Mouse (Mus musculus) limb, embryonic 12.5 days (tissue): ENCODE data around the gene Fitm2. TPM values are rescaled to one million over a fixed set of nuclear protein-coding genes. Genes with fewer than 3 reads are reported as not detected.
"Not testable (repeated sequence)": the region's sequence is repeated elsewhere in the genome, so short reads cannot be mapped to it uniquely, and the experiment has no call there.

Experiments used
- ATAC-seq: fragments of 200-750 bp; cut with Nextera tagmentation; 2 replicates; pipeline ENCODE4 v1.8.0; 2017; ENCODE audit warnings: low read depth, moderate TSS enrichment; ENCODE audit not compliant: insufficient number of reproducible peaks, insufficient read depth, low FRiP score, low TSS enrichment
- H3K27ac ChIP-seq: fragments of 300-500 bp; sonication (generic); 2 replicates; pipeline ENCODE4 v1.5.1; 2016; ENCODE audit warnings: mild to moderate bottlenecking, moderate library complexity
- H3K27me3 ChIP-seq: fragments of 300-500 bp; sonication (generic); 2 replicates; pipeline ENCODE4 v1.6.1; 2016; ENCODE audit warnings: mild to moderate bottlenecking, moderate library complexity
- H3K36me3 ChIP-seq: fragments of 300-500 bp; sonication (generic); 2 replicates; pipeline ENCODE4 v1.6.1; 2016; ENCODE audit warnings: mild to moderate bottlenecking, moderate library complexity
- H3K4me1 ChIP-seq: fragments of 300-500 bp; sonication (generic); replicated peaks from 2 replicates; pipeline ENCODE4 v1.6.1; 2016
- H3K4me2 ChIP-seq: fragments of 300-500 bp; sonication (generic); 2 replicates; pipeline ENCODE4 v1.6.1; 2016; ENCODE audit warnings: mild to moderate bottlenecking, moderate library complexity
- H3K4me3 ChIP-seq: fragments of 300-500 bp; sonication (generic); replicated peaks from 2 replicates; pipeline ENCODE4 v1.5.1; 2016; ENCODE audit warnings: mild to moderate bottlenecking
- H3K9ac ChIP-seq: fragments of 300-500 bp; sonication (generic); replicated peaks from 2 replicates; pipeline ENCODE4 v1.6.1; 2016; ENCODE audit warnings: mild to moderate bottlenecking, moderate library complexity
- H3K9me3 ChIP-seq: fragments of 300-500 bp; sonication (generic); 2 replicates; pipeline ENCODE4 v1.6.1; 2016; ENCODE audit warnings: mild to moderate bottlenecking, moderate library complexity
- WGBS: fragments of 180-500 bp; shearing (Covaris S2); methylation state at CpG from one replicate; pipeline ENCODE4 v1.1.7; 2016; 5-methylcytosine and 5-hydroxymethylcytosine counted together
- polyA plus RNA-seq: library from polyadenylated mRNA; unstranded; fragments of >200 nt; fragmentation: Nextera tagmentation; extraction: Ambion mirVana; gene quantifications from 2 replicates; pipeline ENCODE4 v1.2.1, GENCODE M21; 2016

Gene Fitm2
- polyA plus RNA-seq, 1 experiment from 2014 or later = 10.2 TPM

DNA sequence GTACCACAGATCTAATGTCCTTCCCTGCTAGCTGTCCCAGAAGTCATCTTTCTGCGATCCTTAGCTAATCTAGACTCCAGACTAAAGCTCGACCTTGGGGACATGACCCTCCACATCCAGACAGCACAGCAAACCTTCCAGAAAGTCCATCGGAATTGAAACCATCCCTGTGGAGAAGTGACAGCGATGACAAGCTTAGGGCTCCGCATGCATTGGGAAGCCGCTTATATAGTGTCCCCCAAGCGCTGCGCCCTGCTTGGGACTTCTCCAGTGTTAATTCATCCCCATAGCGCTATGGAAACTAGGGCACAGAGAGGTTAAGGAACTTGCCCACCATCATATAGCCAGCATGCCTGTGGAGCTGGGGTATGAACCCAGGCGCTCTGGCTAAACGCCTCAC, 9.6 kb downstream of the Fitm2 start:
- WGBS = 69% methylated on average over 11 of the region's 11 CpGs

DNA sequence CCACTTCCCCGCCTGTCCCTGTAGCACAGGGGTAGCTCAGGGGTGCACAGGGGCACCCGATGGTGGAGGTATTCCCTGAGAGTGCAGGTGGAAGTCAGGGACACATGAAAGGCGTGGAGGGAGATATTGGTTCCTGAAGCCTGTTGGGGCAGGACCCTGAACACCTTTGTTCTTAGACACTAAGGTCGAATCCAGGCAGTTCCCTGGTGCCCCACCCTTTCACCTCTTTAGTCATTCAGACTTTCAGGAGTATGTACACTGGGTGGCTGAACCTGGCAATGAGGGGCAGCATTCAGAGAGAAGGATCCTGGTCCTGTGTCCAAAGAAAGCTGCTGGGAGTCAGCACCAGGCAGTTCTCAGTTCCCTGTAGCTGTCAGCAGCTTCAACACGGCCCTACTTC, 10.0 kb downstream of the Fitm2 start:
- H3K27me3 ChIP-seq = peaks cover 28% of the 10 kb centered on the region
- H3K9me3 ChIP-seq = no peaks in the 10 kb centered on the region

More for the DNA sequence above, 9.6 kb downstream of the Fitm2 start:
- Histone ChIP-seq H3K4me2 (no peak overlapping the region), H3K27me3 (peaks cover 24% of the 10 kb centered on the region), H3K9ac (no peak overlapping the region), H3K4me3 (no peak overlapping the region), H3K4me1 (no peaks in the 10 kb centered on the region), H3K36me3 (peaks cover 21% of the 10 kb centered on the region), H3K27ac (no peak overlapping the region), H3K9me3 (no peaks in the 10 kb centered on the region)
- ATAC-seq = no peak

DNA sequence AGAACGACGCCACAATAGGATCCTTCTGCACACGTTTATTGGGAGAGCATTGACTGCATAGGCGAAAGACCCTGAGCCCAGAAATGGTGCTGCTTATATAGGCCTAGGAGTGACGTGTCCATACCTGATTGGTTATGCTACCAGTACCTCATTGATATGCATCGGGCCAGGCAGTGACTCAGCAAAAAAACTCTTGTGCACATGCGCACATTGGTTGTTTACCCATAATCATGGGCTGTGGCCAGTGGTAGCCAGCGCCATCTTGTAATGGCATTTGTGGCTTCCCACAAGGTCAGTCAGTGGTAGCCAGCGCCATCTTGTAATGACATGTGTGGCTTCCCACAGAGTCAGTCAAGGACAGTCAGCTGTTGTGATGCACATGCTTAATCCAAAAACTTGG, 11.1 kb downstream of the Fitm2 start:
- H3K4me1 ChIP-seq, H3K9me3 ChIP-seq, H3K4me3 ChIP-seq, ATAC-seq, H3K4me2 ChIP-seq, H3K36me3 ChIP-seq, H3K9ac ChIP-seq, H3K27ac ChIP-seq: not testable (repeated sequence)
- peaks cover 28% of the 10 kb centered on the region for H3K27me3 ChIP-seq
- WGBS = 94% methylated on average over 9 of the region's 9 CpGs

More for the DNA sequence above, 10.0 kb downstream of the Fitm2 start:
- Histone ChIP-seq H3K27ac (no peak overlapping the region), H3K9ac (no peak overlapping the region), H3K4me3 (no peak overlapping the region), H3K4me1 (no peaks in the 10 kb centered on the region), H3K36me3 (peaks cover 18% of the 10 kb centered on the region), H3K4me2 (no peak overlapping the region)
- no peak for ATAC-seq
- 85% methylated on average over 5 of the region's 5 CpGs for WGBS

DNA sequence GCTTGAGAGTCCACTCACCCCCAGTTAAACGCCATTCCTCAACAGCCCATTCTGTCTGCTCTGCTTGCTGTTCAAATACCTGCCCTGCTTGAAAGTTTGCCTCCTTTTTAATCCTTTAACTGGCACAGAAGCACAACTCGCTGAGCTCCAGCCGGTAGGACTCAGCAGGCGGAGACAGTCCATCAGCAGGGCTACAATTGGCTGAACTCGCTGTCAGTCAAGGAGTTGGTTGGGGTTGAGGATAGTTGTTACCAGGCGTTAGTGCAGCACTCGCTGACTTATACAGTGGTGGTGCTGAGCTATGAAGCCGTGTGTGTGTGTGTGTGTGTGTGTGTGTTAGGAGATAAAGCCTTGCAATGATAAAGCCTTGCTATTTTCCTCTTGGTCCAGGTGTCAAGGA, 11.8 kb downstream of the Fitm2 start:
- no peak for ATAC-seq
- Histone ChIP-seq H3K4me2 (no peak overlapping the region), H3K27me3 (peaks cover 28% of the 10 kb centered on the region), H3K9me3 (no peaks in the 10 kb centered on the region), H3K36me3 (peaks cover 3% of the 10 kb centered on the region; the same call in 1 of the 2 replicates), H3K9ac (no peak overlapping the region), H3K4me3 (no peak overlapping the region), H3K4me1 (no peaks in the 10 kb centered on the region), H3K27ac (no peak overlapping the region)
- WGBS = 91% methylated on average over 8 of the region's 8 CpGs

DNA sequence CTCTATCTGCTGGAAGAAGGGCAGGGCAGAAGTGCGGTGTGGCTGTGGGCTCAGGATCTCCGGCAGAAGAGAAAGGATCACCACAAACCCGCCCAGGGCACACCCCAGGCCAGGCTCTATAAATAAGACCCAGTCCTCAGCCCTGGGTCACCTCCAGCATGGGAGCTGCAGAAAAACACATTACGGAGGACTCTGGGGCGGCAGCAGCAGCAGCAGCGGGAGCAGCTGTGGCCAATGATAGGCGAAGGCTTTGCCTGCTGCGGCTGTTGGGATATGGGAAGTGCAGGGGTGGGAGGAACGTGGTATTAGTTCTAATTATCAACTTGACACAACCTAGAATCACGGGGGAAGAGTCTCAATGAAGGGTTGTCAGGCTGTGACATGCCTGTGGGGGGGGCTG, 13.0 kb downstream of the Fitm2 start:
- WGBS = 43% methylated on average over 10 of the region's 10 CpGs
- H3K27ac ChIP-seq = no peak overlapping the region
- H3K4me3 ChIP-seq = no peak overlapping the region
- no peak overlapping the region for H3K9ac ChIP-seq
- H3K4me1 ChIP-seq = no peaks in the 10 kb centered on the region
- ATAC-seq = no peak
- H3K27me3 ChIP-seq = peaks cover 28% of the 10 kb centered on the region
- H3K4me2 ChIP-seq = no peak overlapping the region
- no peaks in the 10 kb centered on the region for H3K36me3 ChIP-seq
- no peaks in the 10 kb centered on the region for H3K9me3 ChIP-seq

DNA sequence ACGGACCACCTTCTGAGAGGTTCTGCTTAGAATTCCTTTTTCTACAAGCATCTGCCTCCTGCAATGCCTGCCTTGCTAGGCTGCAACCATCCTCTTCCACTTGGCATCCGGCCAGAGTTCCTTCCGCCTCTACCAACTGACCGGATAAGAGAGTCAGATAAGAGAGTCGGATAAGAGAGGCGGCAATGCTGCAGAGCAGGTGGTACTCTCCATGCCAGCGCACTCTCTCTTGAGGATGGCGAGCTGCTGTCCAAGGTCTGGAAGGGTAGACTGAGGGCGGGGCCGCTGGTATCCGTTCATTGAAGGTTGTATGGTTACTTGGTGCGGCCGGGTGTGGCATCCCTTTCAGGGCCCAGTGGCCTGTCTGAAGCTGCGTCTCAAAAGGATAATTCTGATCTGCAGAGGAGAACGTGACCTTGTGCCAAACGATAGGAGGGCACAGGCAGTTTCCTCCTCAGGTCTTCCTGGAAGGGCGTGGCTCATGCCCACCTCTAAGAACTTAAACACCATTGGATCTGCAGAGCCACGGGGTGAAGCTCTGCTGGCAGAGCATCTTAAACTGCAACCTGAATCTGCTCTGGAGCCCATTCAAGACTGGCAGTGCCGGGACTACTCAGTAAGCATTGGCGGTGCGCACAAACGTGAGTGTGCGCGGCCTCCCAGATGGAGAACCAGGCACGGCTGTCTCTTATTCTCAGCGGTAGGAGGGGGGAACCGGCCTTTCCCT, 13.7 kb downstream of the Fitm2 start:
- Histone ChIP-seq H3K9ac (no peak overlapping the region), H3K27me3 (peaks cover 28% of the 10 kb centered on the region), H3K9me3 (no peaks in the 10 kb centered on the region), H3K4me2 (no peak overlapping the region), H3K4me1 (no peaks in the 10 kb centered on the region), H3K36me3 (no peaks in the 10 kb centered on the region), H3K4me3 (no peak overlapping the region), H3K27ac (no peak overlapping the region)
- no peak for ATAC-seq
- 53% methylated on average over 27 of the region's 27 CpGs for WGBS

DNA sequence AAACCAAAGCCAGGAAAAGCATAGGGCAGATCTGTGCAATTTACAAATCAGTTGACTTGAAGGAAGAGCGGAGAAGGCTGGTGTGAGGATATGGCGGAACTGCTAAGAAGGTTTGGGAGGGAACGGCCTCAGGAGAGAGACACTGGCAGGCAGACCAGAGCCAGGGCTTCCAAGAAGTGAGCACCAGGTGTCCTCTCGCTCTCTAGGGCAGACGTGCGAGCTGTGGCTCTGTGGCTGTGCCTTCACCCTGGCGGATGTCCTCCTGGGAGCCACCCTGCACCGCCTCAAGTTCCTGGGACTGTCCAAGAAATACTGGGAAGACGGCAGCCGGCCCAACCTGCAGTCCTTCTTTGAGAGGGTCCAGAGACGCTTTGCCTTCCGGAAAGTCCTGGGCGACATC, 19.1 kb downstream of the Fitm2 start:
- 87% methylated on average over 13 of the region's 13 CpGs for WGBS
- no peak for ATAC-seq
- Histone ChIP-seq H3K4me1 (no peaks in the 10 kb centered on the region), H3K4me2 (no peak overlapping the region), H3K36me3 (no peaks in the 10 kb centered on the region), H3K27ac (no peak overlapping the region), H3K9me3 (no peaks in the 10 kb centered on the region), H3K9ac (no peak overlapping the region), H3K27me3 (peaks cover 10% of the 10 kb centered on the region), H3K4me3 (no peak overlapping the region)

DNA sequence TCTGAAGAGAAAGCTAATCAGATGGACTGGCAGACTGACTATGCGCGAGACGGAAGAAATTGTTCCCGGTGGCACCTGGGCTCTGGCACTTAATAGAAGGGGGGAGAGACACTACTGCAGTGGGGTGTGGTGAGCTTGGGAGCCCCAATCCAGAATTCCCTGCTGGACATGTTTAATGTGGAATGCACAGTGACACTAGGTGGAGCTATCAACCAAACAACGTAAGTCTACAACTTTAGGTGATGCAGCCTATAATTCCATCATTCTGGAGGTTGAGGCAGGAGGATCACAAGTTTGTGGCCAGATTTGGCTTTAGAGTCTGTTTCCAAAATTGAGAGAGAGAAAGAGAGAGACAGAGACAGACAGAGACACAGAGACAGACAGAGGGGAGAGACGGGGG, 19.7 kb downstream of the Fitm2 start:
- H3K9ac ChIP-seq = no peak overlapping the region
- no peaks in the 10 kb centered on the region for H3K36me3 ChIP-seq
- WGBS = 90% methylated on average over 6 of the region's 6 CpGs
- no peaks in the 10 kb centered on the region for H3K4me1 ChIP-seq
- H3K9me3 ChIP-seq = no peaks in the 10 kb centered on the region
- H3K4me2 ChIP-seq = no peak overlapping the region
- ATAC-seq = no peak
- peaks cover 3% of the 10 kb centered on the region for H3K27me3 ChIP-seq
- no peak overlapping the region for H3K4me3 ChIP-seq
- no peak overlapping the region for H3K27ac ChIP-seq

DNA sequence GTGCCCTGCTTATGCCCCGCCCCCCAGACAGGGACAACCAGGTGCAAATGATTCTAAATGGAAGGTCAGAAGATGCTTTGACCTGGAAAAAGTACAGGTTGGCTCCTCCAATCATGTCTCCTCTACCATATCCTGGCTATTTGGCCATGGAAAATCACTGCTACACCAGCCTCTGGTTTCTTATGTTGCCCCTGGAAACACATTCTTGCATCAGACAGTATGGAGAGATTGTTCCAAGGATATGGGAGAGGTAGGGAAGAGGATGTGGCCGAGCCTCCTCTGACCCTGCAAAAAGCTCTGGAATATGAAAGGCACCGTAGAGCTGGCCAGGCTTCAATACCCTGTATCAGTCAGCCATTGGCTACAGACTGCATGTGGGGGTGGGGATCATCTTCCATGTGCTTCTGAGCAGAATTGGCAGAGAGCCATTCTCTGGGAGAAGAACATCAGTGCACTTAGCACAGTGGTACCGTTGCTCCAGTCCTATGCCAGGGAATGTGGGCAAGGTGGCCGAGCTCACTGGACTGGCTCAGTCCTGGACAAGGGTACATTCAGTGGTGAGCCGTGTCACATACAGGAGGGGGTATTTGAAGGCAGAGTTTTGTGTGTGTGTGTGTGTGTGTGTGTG, 21.6 kb downstream of the Fitm2 start:
- Histone ChIP-seq H3K4me3 (no peak overlapping the region), H3K4me1 (no peaks in the 10 kb centered on the region), H3K27ac (no peak overlapping the region), H3K27me3 (no peaks in the 10 kb centered on the region), H3K9ac (no peak overlapping the region), H3K36me3 (no peaks in the 10 kb centered on the region), H3K9me3 (no peaks in the 10 kb centered on the region), H3K4me2 (no peak overlapping the region)
- 78% methylated on average over 6 of the region's 6 CpGs for WGBS
- no peak for ATAC-seq

DNA sequence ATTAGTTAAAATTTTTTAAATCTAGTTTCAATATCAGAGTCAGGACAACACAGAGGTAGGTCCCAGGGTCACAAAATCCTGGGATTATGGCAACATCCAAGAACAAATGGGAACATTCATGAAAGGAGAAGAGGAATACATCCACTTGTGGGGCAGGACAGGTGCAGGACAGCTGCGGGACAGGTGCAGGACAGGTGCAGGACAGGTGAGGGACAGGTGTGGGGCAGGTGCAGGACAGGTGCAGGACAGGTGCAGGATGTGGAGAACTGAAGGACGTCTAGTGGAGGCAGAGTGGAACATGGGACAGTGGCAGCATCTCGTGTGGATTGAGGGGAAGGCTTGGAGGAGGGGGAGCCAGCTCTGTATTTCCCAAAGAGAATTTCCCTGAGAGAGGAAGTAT, 23.2 kb downstream of the Fitm2 start:
- no peak overlapping the region for H3K4me2 ChIP-seq
- no peaks in the 10 kb centered on the region for H3K9me3 ChIP-seq
- no peaks in the 10 kb centered on the region for H3K4me1 ChIP-seq
- H3K27me3 ChIP-seq = no peaks in the 10 kb centered on the region
- H3K27ac ChIP-seq = no peak overlapping the region
- 79% methylated on average over 3 of the region's 3 CpGs for WGBS
- no peak overlapping the region for H3K4me3 ChIP-seq
- no peak for ATAC-seq
- H3K9ac ChIP-seq = no peak overlapping the region
- no peaks in the 10 kb centered on the region for H3K36me3 ChIP-seq

DNA sequence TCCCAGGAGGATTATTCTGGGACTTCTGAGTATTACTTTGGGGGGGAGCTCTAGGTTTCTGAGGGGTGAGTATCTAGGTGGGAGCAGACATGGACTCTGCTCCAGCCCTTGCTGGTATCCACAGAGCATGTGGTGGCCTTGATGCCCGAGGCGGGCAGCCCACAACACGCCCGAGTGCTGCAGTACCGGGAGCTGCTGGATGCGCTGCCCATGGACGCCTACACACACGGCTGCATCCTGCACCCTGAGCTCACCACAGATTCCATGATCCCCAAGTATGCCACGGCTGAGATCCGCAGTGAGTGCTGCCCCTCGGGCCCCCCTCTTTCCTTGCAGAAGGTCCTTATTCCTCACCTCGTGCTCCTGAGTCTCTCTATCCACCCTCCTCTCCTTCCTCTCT, 25.1 kb downstream of the Fitm2 start:
- Histone ChIP-seq H3K4me1 (no peaks in the 10 kb centered on the region), H3K9me3 (no peaks in the 10 kb centered on the region), H3K4me3 (no peak overlapping the region), H3K27ac (no peak overlapping the region), H3K4me2 (no peak overlapping the region), H3K27me3 (no peaks in the 10 kb centered on the region; the same call in 1 of the 2 replicates), H3K36me3 (no peaks in the 10 kb centered on the region), H3K9ac (no peak overlapping the region)
- WGBS = 75% methylated on average over 12 of the region's 12 CpGs
- ATAC-seq = no peak

DNA sequence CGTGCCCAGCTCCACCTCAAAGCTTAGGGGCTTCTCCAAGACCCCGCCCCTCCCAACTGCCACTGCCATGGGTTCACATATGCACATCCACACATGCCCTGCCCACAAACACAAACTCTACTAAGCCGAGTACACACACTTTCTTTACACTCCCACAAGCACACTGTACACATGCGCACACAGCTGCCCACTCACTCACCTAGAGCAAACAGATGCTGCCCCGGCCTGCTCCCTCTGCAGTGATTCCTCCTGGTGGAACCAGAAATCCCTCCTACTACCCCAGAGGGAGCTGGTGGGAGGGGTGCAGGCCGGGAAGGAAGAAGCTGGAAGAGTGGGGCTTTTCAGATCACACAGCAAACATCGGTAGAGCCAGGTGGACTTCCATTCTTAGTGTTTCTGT, 28.4 kb downstream of the Fitm2 start:
- no peaks in the 10 kb centered on the region for H3K36me3 ChIP-seq
- H3K9me3 ChIP-seq = no peaks in the 10 kb centered on the region
- no peak overlapping the region for H3K27ac ChIP-seq
- no peak overlapping the region for H3K4me3 ChIP-seq
- H3K27me3 ChIP-seq = peaks cover 19% of the 10 kb centered on the region
- WGBS = 61% methylated on average over 7 of the region's 7 CpGs
- H3K4me1 ChIP-seq = no peaks in the 10 kb centered on the region
- H3K4me2 ChIP-seq = no peak overlapping the region
- no peak overlapping the region for H3K9ac ChIP-seq
- no peak for ATAC-seq
